Mouse (Mus musculus): ENCODE results near the gene Abca16.

GRCm38 (mm10) chr7:120534805-120535204 is 125.4 kb downstream of the Abca16 start:
- TF ChIP-seq TAL1 (IDR thresholded peaks at IDR 0.05; ENCODE audit: low read length) (no peak), GATA1 (IDR thresholded peaks at IDR 0.05; ENCODE audit: low read length) (no peak)

Data from erythroblast, embryonic 14.5 days (primary cell).